15 mouse cellular contexts compared by ENCODE assay signal in the genomic region with DNA sequence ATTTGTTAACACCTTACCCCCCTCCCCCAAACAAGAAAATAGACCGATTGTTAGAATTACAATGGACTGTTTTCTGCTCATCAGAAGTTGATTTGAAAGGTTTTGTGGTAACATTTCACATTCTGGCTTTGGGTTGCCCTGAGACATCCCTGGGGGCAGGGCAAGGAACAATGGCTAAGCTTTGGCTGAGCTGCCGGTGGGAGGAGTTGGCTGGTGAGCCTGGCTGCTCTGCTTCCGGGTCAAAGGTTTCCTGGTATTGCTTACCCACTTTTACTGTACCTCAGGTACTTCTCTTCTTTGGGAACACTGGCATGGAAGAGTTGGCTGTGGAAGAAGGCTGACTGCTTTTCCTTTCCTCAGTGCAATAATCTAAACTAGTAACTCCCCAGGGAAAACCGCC. TPM values are rescaled to one million over a fixed set of nuclear protein-coding genes. Genes with fewer than 3 reads are reported as not detected.
DNase-seq lines count a peak whose midpoint lies in the region; ATAC-seq and TF ChIP-seq lines count a peak whose summit lies in the region.
"Had no signal": no experiment of that assay in that cellular context is flagged by ENCODE, and none has a peak within 500 bp of the region (broad histone marks: within the 10 kb centered on the region; RNA-seq: fewer than 3 reads in every experiment).

No protein-coding gene starts in this region.

- no peak overlapping the region for H3K4me2 ChIP-seq in stomach, postnatal 0 days (replicated peaks; ENCODE audit: low read depth)
- H3K4me2 ChIP-seq: liver, embryonic 12.5 days had no signal

- no peak for TF ChIP-seq CTCF in gastrocnemius, adult 2 months (IDR thresholded peaks at IDR 0.05)
- no peak for TF ChIP-seq CTCF in stomach, postnatal 0 days (IDR thresholded peaks at IDR 0.05; ENCODE audit: low read depth)

- ATAC-seq in stomach, postnatal 0 days (ENCODE audit: low FRiP score, low TSS enrichment) = no peak
- ATAC-seq: liver, embryonic 12.5 days; Patski had no signal

- peak overlapping the region; percentile 16; the same call in 1 of the 2 replicates for H3K27ac ChIP-seq in gastrocnemius, adult 2 months
- no peak overlapping the region for H3K27ac ChIP-seq in stomach, postnatal 0 days (replicated peaks)
- H3K27ac ChIP-seq: heart, adult 2 months; liver, embryonic 12.5 days; midbrain, embryonic 10.5 days had no signal

- WGBS in stomach, postnatal 0 days = 56% methylated on average over 4 of the region's 4 CpGs

- TF ChIP-seq EP300 in stomach, postnatal 0 days (optimal IDR thresholded peaks at IDR 0.05) = no peak

- H3K4me3 ChIP-seq in gastrocnemius, adult 2 months = no peak overlapping the region
- no peak overlapping the region for H3K4me3 ChIP-seq in stomach, postnatal 0 days (ENCODE audit: low read depth, low read length)
- H3K4me3 ChIP-seq: heart, adult 2 months; liver, embryonic 12.5 days; midbrain, embryonic 10.5 days; myocyte had no signal

- no peaks in the 10 kb centered on the region for H3K36me3 ChIP-seq in stomach, postnatal 0 days (ENCODE audit: control insufficient read depth, insufficient read depth, low read length)
- H3K36me3 ChIP-seq: liver, embryonic 12.5 days; midbrain, embryonic 10.5 days had no signal

- H3K9me3 ChIP-seq in stomach, postnatal 0 days (ENCODE audit: control insufficient read depth, low read length) = no peaks in the 10 kb centered on the region
- H3K9me3 ChIP-seq: liver, embryonic 12.5 days; midbrain, embryonic 10.5 days had no signal

- H3K4me1 ChIP-seq in stomach, postnatal 0 days (replicated peaks; ENCODE audit: control insufficient read depth, insufficient read depth) = no peaks in the 10 kb centered on the region
- H3K4me1 ChIP-seq: liver, embryonic 12.5 days had no signal

- intact Hi-C loops in gastrocnemius, adult 2 months (cut with DNase I) = no loop called here

- peak; percentile 30 for DNase-seq in gastrocnemius, adult 2 months
- DNase-seq in gastrocnemius, postnatal 10 days = no peak
- peak; percentile 6 for DNase-seq in lung, postnatal 36 days
- DNase-seq in lung, postnatal 14 days = no peak
- DNase-seq in ZHBTc4 (ENCODE audit: low read depth, low spot score) = peak; percentile 69
- peak; percentile 21 for DNase-seq in stomach, postnatal 0 days (ENCODE audit: low spot score)
- DNase-seq in thymus, adult 18-20 months = no peak
- DNase-seq: cerebellum, adult 11-12 months; right cerebral cortex, postnatal 14 days; thymus, adult 2 months had no signal

- no peaks in the 10 kb centered on the region for H3K27me3 ChIP-seq in stomach, postnatal 0 days (ENCODE audit: control insufficient read depth, insufficient read depth, low read length)
- H3K27me3 ChIP-seq: liver, embryonic 12.5 days; Patski had no signal

- no peak overlapping the region for H3K9ac ChIP-seq in stomach, postnatal 0 days (ENCODE audit: low read length)
- H3K9ac ChIP-seq: liver, embryonic 12.5 days had no signal

RNA-seq across cellular contexts. Expression of a gene that starts 25.3 kb away (rescaled TPM):
- total RNA-seq in gastrocnemius, adult 2 months (2021) = 1 to 10 TPM; 3.7 to 4.5 TPM
- 1 to 10 TPM; 4.5 to 7.0 TPM for total RNA-seq in gastrocnemius, postnatal 10 days (2021)
- 1.2 and 1.6 TPM in 2 replicates for polyA plus RNA-seq in stomach, postnatal 0 days (2015; fragmentation: Nextera tagmentation; extraction: Ambion mirVana)

Comparison
In these comparisons a context has a peak if more than half of its experiments do, and no peak if none do; other contexts are left out.
1. DNase-seq: peak in gastrocnemius, adult 2 months (single experiment), lung, postnatal 36 days (single experiment), ZHBTc4 (single experiment) and stomach, postnatal 0 days (single experiment); none in gastrocnemius, postnatal 10 days (single experiment), lung, postnatal 14 days (single experiment) and thymus, adult 18-20 months (0 of 2).